In the genomic region with DNA sequence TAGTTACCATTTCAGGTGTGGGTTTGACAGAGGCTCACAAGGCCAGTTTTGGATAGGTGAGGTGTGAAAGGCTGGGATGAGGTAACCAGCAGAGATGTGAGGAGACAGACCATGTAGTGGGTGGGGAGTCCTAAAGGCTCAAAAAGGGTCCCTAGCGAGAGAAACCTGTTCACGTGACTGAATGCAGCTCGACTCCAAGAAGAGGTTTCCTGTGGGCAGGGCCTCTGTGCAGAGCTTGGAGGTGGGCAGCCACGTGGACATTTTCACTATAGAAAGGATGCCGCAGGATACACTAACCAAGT, we compare ENCODE assay signal across 9 mouse cellular contexts. TPM values are rescaled to one million over a fixed set of nuclear protein-coding genes. Genes with fewer than 3 reads are reported as not detected.
DNase-seq lines count a peak whose midpoint lies in the region; ATAC-seq and TF ChIP-seq lines count a peak whose summit lies in the region.
"Had no signal": no experiment of that assay in that cellular context is flagged by ENCODE, and none has a peak within 500 bp of the region (broad histone marks: within the 10 kb centered on the region; RNA-seq: fewer than 3 reads in every experiment).

No protein-coding gene starts in this region.

- H3K27ac ChIP-seq in embryonic facial prominence, embryonic 13.5 days = peak overlapping the region; percentile 82; the same call in 1 of the 2 replicates
- H3K27ac ChIP-seq in intestine, embryonic 16.5 days (ENCODE audit: low read length) = no peak overlapping the region
- peak overlapping the region; percentile 88 for H3K27ac ChIP-seq in neural tube, embryonic 13.5 days (replicated peaks)

- DNase-seq in lung, adult 2 months = no peak
- DNase-seq in lung, postnatal 4 days = no peak
- DNase-seq in cerebellum, adult 9-11 months = no peak
- no peak for DNase-seq in layer of hippocampus, postnatal 36 days

- H3K9ac ChIP-seq in embryonic facial prominence, embryonic 13.5 days = peak overlapping the region; percentile 78
- peak overlapping the region; percentile 85 for H3K9ac ChIP-seq in intestine, embryonic 16.5 days (ENCODE audit: low read depth, low read length)
- H3K9ac ChIP-seq in neural tube, embryonic 13.5 days = peak overlapping the region; percentile 86

- H3K36me3 ChIP-seq in embryonic facial prominence, embryonic 13.5 days = peaks cover 14% of the 10 kb centered on the region
- H3K36me3 ChIP-seq in intestine, embryonic 16.5 days (ENCODE audit: control insufficient read depth, insufficient read depth, low read length) = no peaks in the 10 kb centered on the region
- H3K36me3 ChIP-seq in neural tube, embryonic 13.5 days = 0 out of 2 replicates have a peak, but pooled peaks cover 12% of the 10 kb centered on the region

- no peak for TF ChIP-seq CTCF in lung, adult 2 months (IDR thresholded peaks at IDR 0.05; ENCODE audit: insufficient read depth, low read length)

- TF ChIP-seq POLR2A in lung, adult 2 months (IDR thresholded peaks at IDR 0.05; ENCODE audit: borderline replicate concordance, extremely low read depth, low read depth, low read length) = no peak

- no peaks in the 10 kb centered on the region for H3K9me3 ChIP-seq in embryonic facial prominence, embryonic 13.5 days
- no peaks in the 10 kb centered on the region for H3K9me3 ChIP-seq in intestine, embryonic 16.5 days (ENCODE audit: control insufficient read depth, low read length)
- no peaks in the 10 kb centered on the region for H3K9me3 ChIP-seq in neural tube, embryonic 13.5 days

- ATAC-seq in embryonic facial prominence, embryonic 13.5 days (ENCODE audit: insufficient number of reproducible peaks, insufficient read depth, low FRiP score, low TSS enrichment, low read depth) = no peak
- no peak for ATAC-seq in intestine, embryonic 16.5 days
- no peak for ATAC-seq in neural tube, embryonic 13.5 days (ENCODE audit: low read depth)
- no peak for ATAC-seq in megakaryocyte-erythroid progenitor cell, adult 5-6 weeks (replicated peaks; ENCODE audit: low FRiP score, low TSS enrichment, poor library complexity, severe bottlenecking)

- H3K4me1 ChIP-seq in lung, adult 2 months (ENCODE audit: control insufficient read depth, insufficient read depth, low read length) = no peaks in the 10 kb centered on the region; the same call in 1 of the 2 replicates
- H3K4me1 ChIP-seq in embryonic facial prominence, embryonic 13.5 days = peaks cover 14% of the 10 kb centered on the region
- H3K4me1 ChIP-seq in intestine, embryonic 16.5 days (ENCODE audit: control insufficient read depth, insufficient read depth, low read length) = peaks cover 10% of the 10 kb centered on the region; the same call in 1 of the 2 replicates
- H3K4me1 ChIP-seq in neural tube, embryonic 13.5 days (replicated peaks) = peaks cover 16% of the 10 kb centered on the region

- H3K4me3 ChIP-seq in lung, adult 2 months (replicated peaks; ENCODE audit: extremely low read depth, low read depth, low read length) = peak overlapping the region; percentile 95
- peak overlapping the region; percentile 74 for H3K4me3 ChIP-seq in embryonic facial prominence, embryonic 13.5 days
- peak overlapping the region; percentile 81 for H3K4me3 ChIP-seq in intestine, embryonic 16.5 days (ENCODE audit: low read length)
- H3K4me3 ChIP-seq in neural tube, embryonic 13.5 days = peak overlapping the region; percentile 75

- H3K27me3 ChIP-seq in embryonic facial prominence, embryonic 13.5 days = no peaks in the 10 kb centered on the region
- H3K27me3 ChIP-seq in intestine, embryonic 16.5 days (replicated peaks; ENCODE audit: control insufficient read depth, insufficient read depth, low read length) = no peaks in the 10 kb centered on the region
- H3K27me3 ChIP-seq in neural tube, embryonic 13.5 days = no peaks in the 10 kb centered on the region

- WGBS in lung, adult 2 months = under 1% methylated on average over 5 of the region's 5 CpGs
- 0% methylated on average over 5 of the region's 5 CpGs for WGBS in embryonic facial prominence, embryonic 13.5 days
- under 1% methylated on average over 5 of the region's 5 CpGs for WGBS in intestine, embryonic 16.5 days
- WGBS in neural tube, embryonic 13.5 days = 0% methylated on average over 5 of the region's 5 CpGs

- peak overlapping the region; percentile 79 for H3K4me2 ChIP-seq in embryonic facial prominence, embryonic 13.5 days
- H3K4me2 ChIP-seq in intestine, embryonic 16.5 days (ENCODE audit: low read depth, low read length) = peak overlapping the region; percentile 64
- H3K4me2 ChIP-seq in neural tube, embryonic 13.5 days = peak overlapping the region; percentile 76

RNA-seq across cellular contexts. Expression of a gene that starts 0.4 kb away (rescaled TPM):
- 13.4 and 13.9 TPM in 2 replicates for polyA plus RNA-seq in lung, adult 2 months (2012; rRNA removed)
- 8.8 and 9.3 TPM in 2 replicates for polyA plus RNA-seq in embryonic facial prominence, embryonic 13.5 days (2015; fragmentation: Nextera tagmentation; extraction: Ambion mirVana)
- polyA plus RNA-seq in intestine, embryonic 16.5 days (2015; fragmentation: Nextera tagmentation; extraction: Ambion mirVana) = 9.7 and 10.1 TPM in 2 replicates
- 16.8 and 17.8 TPM in 2 replicates for polyA plus RNA-seq in neural tube, embryonic 13.5 days (2015; fragmentation: Nextera tagmentation; extraction: Ambion mirVana)
- 10 to 100 TPM; 16.7 to 20.2 TPM for total RNA-seq in layer of hippocampus, postnatal 36 days (2021)
- 7.2 and 7.7 TPM in 2 replicates for total RNA-seq in megakaryocyte-erythroid progenitor cell, adult 5-6 weeks (2014; fragmentation: Nextera tagmentation)
- total RNA-seq in megakaryocyte-erythroid progenitor cell, adult 5-6 weeks (2017) = 4.5 and 6.0 TPM in 2 replicates

RNA-seq across cellular contexts. Expression of a gene that starts 0.7 kb away (rescaled TPM):
- 11.5 and 14.1 TPM in 2 replicates for polyA plus RNA-seq in lung, adult 2 months (2012; rRNA removed)
- 18.5 and 22.2 TPM in 2 replicates for polyA plus RNA-seq in embryonic facial prominence, embryonic 13.5 days (2015; fragmentation: Nextera tagmentation; extraction: Ambion mirVana)
- polyA plus RNA-seq in intestine, embryonic 16.5 days (2015; fragmentation: Nextera tagmentation; extraction: Ambion mirVana) = 31.2 and 32.0 TPM in 2 replicates
- polyA plus RNA-seq in neural tube, embryonic 13.5 days (2015; fragmentation: Nextera tagmentation; extraction: Ambion mirVana) = 26.3 and 28.8 TPM in 2 replicates
- total RNA-seq in layer of hippocampus, postnatal 36 days (2021) = 1 to 10 TPM; 6.0 to 7.0 TPM
- 7.8 and 16.0 TPM in 2 replicates for total RNA-seq in megakaryocyte-erythroid progenitor cell, adult 5-6 weeks (2014; fragmentation: Nextera tagmentation)
- 8.2 and 13.5 TPM in 2 replicates for total RNA-seq in megakaryocyte-erythroid progenitor cell, adult 5-6 weeks (2017)

RNA-seq across cellular contexts. Expression of a gene that starts 25.3 kb away (rescaled TPM):
- polyA plus RNA-seq in lung, adult 2 months (2012; rRNA removed) = 23.7 and 25.3 TPM in 2 replicates
- 44.6 and 45.1 TPM in 2 replicates for polyA plus RNA-seq in embryonic facial prominence, embryonic 13.5 days (2015; fragmentation: Nextera tagmentation; extraction: Ambion mirVana)
- 33.8 and 36.5 TPM in 2 replicates for polyA plus RNA-seq in intestine, embryonic 16.5 days (2015; fragmentation: Nextera tagmentation; extraction: Ambion mirVana)
- 36.9 and 40.4 TPM in 2 replicates for polyA plus RNA-seq in neural tube, embryonic 13.5 days (2015; fragmentation: Nextera tagmentation; extraction: Ambion mirVana)
- total RNA-seq in layer of hippocampus, postnatal 36 days (2021) = 10 to 100 TPM; 22.1 to 22.5 TPM
- 30.0 and 42.6 TPM in 2 replicates for total RNA-seq in megakaryocyte-erythroid progenitor cell, adult 5-6 weeks (2014; fragmentation: Nextera tagmentation)
- total RNA-seq in megakaryocyte-erythroid progenitor cell, adult 5-6 weeks (2017) = 18.2 and 27.2 TPM in 2 replicates

RNA-seq across cellular contexts. Expression of a gene that starts 33.2 kb away (rescaled TPM):
- 16.6 and 21.5 TPM in 2 replicates for polyA plus RNA-seq in lung, adult 2 months (2012; rRNA removed)
- 61.4 and 67.7 TPM in 2 replicates for polyA plus RNA-seq in embryonic facial prominence, embryonic 13.5 days (2015; fragmentation: Nextera tagmentation; extraction: Ambion mirVana)
- 52.2 and 52.6 TPM in 2 replicates for polyA plus RNA-seq in intestine, embryonic 16.5 days (2015; fragmentation: Nextera tagmentation; extraction: Ambion mirVana)
- polyA plus RNA-seq in neural tube, embryonic 13.5 days (2015; fragmentation: Nextera tagmentation; extraction: Ambion mirVana) = 104 and 112 TPM in 2 replicates
- 10 to 100 TPM; 48.9 to 56.7 TPM for total RNA-seq in layer of hippocampus, postnatal 36 days (2021)
- total RNA-seq in megakaryocyte-erythroid progenitor cell, adult 5-6 weeks (2014; fragmentation: Nextera tagmentation) = 46.0 and 51.1 TPM in 2 replicates
- 43.7 and 63.3 TPM in 2 replicates for total RNA-seq in megakaryocyte-erythroid progenitor cell, adult 5-6 weeks (2017)

RNA-seq across cellular contexts. Expression of a gene that starts 43.7 kb away (rescaled TPM):
- polyA plus RNA-seq in lung, adult 2 months (2012; rRNA removed) = 0.13 TPM in 1 of 2 replicates, not detected in the other
- 0.15 TPM in 1 of 2 replicates, not detected in the other for polyA plus RNA-seq in embryonic facial prominence, embryonic 13.5 days (2015; fragmentation: Nextera tagmentation; extraction: Ambion mirVana)
- polyA plus RNA-seq in intestine, embryonic 16.5 days (2015; fragmentation: Nextera tagmentation; extraction: Ambion mirVana) = not detected in 2 replicates
- 0.47 and 0.56 TPM in 2 replicates for polyA plus RNA-seq in neural tube, embryonic 13.5 days (2015; fragmentation: Nextera tagmentation; extraction: Ambion mirVana)
- under 1 TPM in 1 of 2 experiments, not detected in 1; 0.23 TPM for total RNA-seq in layer of hippocampus, postnatal 36 days (2021)
- not detected in 2 replicates for total RNA-seq in megakaryocyte-erythroid progenitor cell, adult 5-6 weeks (2014; fragmentation: Nextera tagmentation)
- total RNA-seq in megakaryocyte-erythroid progenitor cell, adult 5-6 weeks (2017) = not detected in 2 replicates
- total RNA-seq: adrenal gland, postnatal 25 days had no signal
